Mouse (Mus musculus): ENCODE data around the gene Tinag. TPM values are rescaled to one million over a fixed set of nuclear protein-coding genes. Genes with fewer than 3 reads are reported as not detected.
"Not testable (repeated sequence)": the region's sequence is repeated elsewhere in the genome, so short reads cannot be mapped to it uniquely, and the experiment has no call there.

The Tinag gene
- polyA plus RNA-seq (2015; fragmentation: Nextera tagmentation; extraction: Ambion mirVana) = 0.29 and 3.9 TPM in 2 replicates

DNA sequence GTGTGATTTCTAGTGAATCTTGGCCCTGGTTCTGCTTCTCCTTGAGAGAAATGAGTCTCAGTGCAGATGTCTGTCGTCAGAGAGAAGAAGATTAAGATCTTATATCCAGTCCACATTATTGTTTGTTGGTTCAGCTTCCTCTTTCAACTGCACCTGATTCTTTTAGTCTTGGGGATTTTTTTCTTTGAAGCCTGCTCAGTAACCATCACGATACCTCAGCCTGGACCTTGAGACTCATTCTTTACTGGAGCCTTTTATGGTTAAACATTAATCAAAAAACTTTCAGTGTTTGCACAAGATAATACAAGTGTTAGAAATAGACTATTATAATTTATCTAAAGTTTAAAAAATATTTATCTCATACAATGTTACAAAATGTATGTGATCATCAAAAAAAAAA is at the start of gene Tinag:
Gene Tinag (minus strand): TSS at position 210 of the 400 bp plus-strand sequence.
- no peak within 1 kb of the TSS for H3K4me2 ChIP-seq (ENCODE audit: low read depth, low read length)
- H3K4me3 ChIP-seq (ENCODE audit: low read length) = no peak within 1 kb of the TSS
- H3K27me3 ChIP-seq (ENCODE audit: control insufficient read depth, insufficient read depth, low read length) = no peaks in the 10 kb centered on the region
- no peaks in the 10 kb centered on the region for H3K36me3 ChIP-seq (ENCODE audit: control insufficient read depth, insufficient read depth)
- no peak within 1 kb of the TSS for H3K27ac ChIP-seq (ENCODE audit: low read length)
- no peak for ATAC-seq (replicated peaks; ENCODE audit: extremely low read depth, insufficient read depth, low FRiP score)
- no peaks in the 10 kb centered on the region for H3K9me3 ChIP-seq (replicated peaks; ENCODE audit: control insufficient read depth, low read length)
- no peaks in the 10 kb centered on the region for H3K4me1 ChIP-seq (ENCODE audit: control insufficient read depth, insufficient read depth, low read length)
- no peak within 1 kb of the TSS for H3K9ac ChIP-seq (ENCODE audit: low read length)
- 67% methylated on average over 2 of the region's 2 CpGs for WGBS

DNA sequence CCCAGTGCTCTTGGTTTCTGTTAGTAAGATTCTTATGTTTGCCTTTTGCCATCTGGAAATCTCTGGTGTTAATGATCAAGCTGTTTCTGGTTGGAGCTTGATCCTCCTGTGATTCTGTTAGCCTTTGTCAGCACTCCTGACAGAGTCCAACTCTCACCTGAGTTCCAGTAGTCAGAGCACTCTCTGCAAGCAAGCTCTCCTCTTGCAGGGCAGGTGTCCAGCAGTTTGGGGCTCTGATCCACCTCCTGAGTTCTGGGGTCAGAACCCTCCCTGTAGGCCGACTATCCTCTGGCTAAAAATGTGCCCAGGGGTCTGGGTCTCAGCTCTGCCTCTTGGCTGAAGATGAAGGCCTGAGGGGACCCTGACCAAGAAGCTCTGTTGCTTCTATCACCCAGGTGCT is 37.6 kb upstream of the Tinag start:
- H3K9me3 ChIP-seq (replicated peaks; ENCODE audit: control insufficient read depth, low read length); H3K27ac ChIP-seq (ENCODE audit: low read length); H3K27me3 ChIP-seq (ENCODE audit: control insufficient read depth, insufficient read depth, low read length); ATAC-seq (replicated peaks; ENCODE audit: extremely low read depth, insufficient read depth, low FRiP score); H3K4me1 ChIP-seq (ENCODE audit: control insufficient read depth, insufficient read depth, low read length); H3K4me3 ChIP-seq (ENCODE audit: low read length); H3K9ac ChIP-seq (ENCODE audit: low read length); H3K36me3 ChIP-seq (ENCODE audit: control insufficient read depth, insufficient read depth); H3K4me2 ChIP-seq (ENCODE audit: low read depth, low read length): not testable (repeated sequence)
- 67% methylated on average over 1 of the region's 1 CpGs for WGBS

DNA sequence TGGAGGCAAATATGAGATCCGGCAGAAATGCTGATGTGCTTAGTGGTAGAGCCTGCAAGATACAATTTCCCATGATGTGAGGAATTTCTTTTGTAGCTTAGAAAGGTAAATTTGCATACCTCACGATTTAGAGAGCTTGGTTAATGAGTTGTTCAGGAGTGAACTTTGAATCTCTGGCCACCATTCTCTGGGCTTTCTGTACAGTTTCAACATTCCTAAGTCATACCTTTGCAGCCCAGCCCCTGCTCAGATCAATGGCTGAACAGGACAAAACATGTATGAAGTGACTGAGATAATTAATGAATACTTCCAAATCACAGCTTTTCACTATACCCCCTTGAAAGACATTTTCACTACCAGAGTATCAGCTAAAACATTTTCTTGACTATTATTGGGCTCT is 26.1 kb upstream of the Tinag start:
- no peak overlapping the region for H3K4me3 ChIP-seq (ENCODE audit: low read length)
- no peaks in the 10 kb centered on the region for H3K36me3 ChIP-seq (ENCODE audit: control insufficient read depth, insufficient read depth)
- H3K27ac ChIP-seq (ENCODE audit: low read length) = no peak overlapping the region
- no peak for ATAC-seq (replicated peaks; ENCODE audit: extremely low read depth, insufficient read depth, low FRiP score)
- H3K4me2 ChIP-seq (ENCODE audit: low read depth, low read length) = no peak overlapping the region
- no peaks in the 10 kb centered on the region for H3K9me3 ChIP-seq (replicated peaks; ENCODE audit: control insufficient read depth, low read length)
- H3K9ac ChIP-seq (ENCODE audit: low read length) = no peak overlapping the region
- H3K4me1 ChIP-seq (ENCODE audit: control insufficient read depth, insufficient read depth, low read length) = no peaks in the 10 kb centered on the region
- H3K27me3 ChIP-seq (ENCODE audit: control insufficient read depth, insufficient read depth, low read length) = no peaks in the 10 kb centered on the region
- 62% methylated on average over 2 of the region's 2 CpGs for WGBS

DNA sequence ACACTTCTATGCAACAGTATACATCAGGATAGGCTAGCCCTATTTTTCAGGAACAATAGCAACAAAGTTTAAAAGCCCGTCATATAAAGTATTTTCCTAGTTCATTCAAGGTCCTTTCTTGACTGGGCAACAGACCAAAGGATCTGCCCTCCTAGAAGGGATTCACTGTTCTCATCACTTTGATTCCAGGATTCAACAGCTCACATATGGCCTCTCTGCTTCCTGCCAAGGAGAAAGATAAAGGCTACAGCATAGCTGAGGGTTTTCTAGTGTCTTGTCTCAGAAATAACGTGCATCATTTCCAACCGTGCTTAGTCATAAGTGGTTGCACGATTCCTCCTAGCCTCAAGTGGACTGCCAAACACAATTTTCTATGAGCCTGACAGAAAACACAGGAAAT is 11.0 kb upstream of the Tinag start:
- 29% methylated on average over 4 of the region's 4 CpGs for WGBS

DNA sequence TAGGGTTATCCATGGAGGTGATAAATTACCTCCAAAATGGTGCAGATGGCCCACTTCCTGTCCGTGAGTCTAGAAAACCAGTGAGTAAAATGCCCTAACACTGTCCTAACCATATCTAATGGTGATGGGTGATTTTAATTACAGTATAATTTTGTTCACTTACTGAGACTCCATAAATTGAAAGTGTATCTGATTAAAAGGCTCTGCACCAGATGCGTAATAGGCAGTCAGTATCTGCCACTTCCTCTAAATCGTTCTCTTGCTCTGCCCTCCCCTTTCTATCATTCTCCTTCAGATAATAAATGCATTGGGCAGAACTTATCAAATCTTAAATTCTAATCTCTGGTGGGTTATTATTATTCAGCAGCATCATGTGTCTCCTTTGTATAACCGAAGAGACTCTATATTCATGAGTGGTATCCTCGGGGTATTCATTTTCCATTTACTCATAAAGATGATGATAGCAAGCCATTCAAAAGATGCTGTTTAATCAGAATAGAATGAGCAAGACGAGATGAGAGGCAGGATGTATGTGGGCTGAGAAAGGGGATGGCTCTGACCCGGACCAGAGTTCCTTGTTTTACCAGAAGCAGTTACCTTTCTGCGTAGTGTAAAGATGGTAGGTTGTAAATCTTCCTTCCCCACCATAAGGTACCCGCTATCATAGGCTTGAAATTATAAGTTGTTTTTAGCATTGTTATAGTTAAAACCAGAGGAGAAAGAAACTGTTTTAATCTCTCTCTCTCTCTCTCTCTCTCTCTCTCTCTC is 9.0 kb upstream of the Tinag start:
- Histone ChIP-seq H3K9me3 (replicated peaks; ENCODE audit: control insufficient read depth, low read length) (no peaks in the 10 kb centered on the region), H3K36me3 (ENCODE audit: control insufficient read depth, insufficient read depth) (no peaks in the 10 kb centered on the region), H3K27ac (ENCODE audit: low read length) (no peak overlapping the region), H3K4me1 (ENCODE audit: control insufficient read depth, insufficient read depth, low read length) (peaks cover 2% of the 10 kb centered on the region), H3K4me2 (ENCODE audit: low read depth, low read length) (no peak overlapping the region), H3K9ac (ENCODE audit: low read length) (no peak overlapping the region), H3K27me3 (ENCODE audit: control insufficient read depth, insufficient read depth, low read length) (no peaks in the 10 kb centered on the region), H3K4me3 (ENCODE audit: low read length) (no peak overlapping the region)
- 76% methylated on average over 9 of the region's 9 CpGs for WGBS
- no peak for ATAC-seq (replicated peaks; ENCODE audit: extremely low read depth, insufficient read depth, low FRiP score)

More for the DNA sequence above, 11.0 kb upstream of the Tinag start:
- Histone ChIP-seq H3K9ac (ENCODE audit: low read length) (no peak overlapping the region), H3K9me3 (replicated peaks; ENCODE audit: control insufficient read depth, low read length) (no peaks in the 10 kb centered on the region), H3K27ac (ENCODE audit: low read length) (no peak overlapping the region), H3K4me1 (ENCODE audit: control insufficient read depth, insufficient read depth, low read length) (peaks cover 2% of the 10 kb centered on the region), H3K27me3 (ENCODE audit: control insufficient read depth, insufficient read depth, low read length) (no peaks in the 10 kb centered on the region), H3K36me3 (ENCODE audit: control insufficient read depth, insufficient read depth) (no peaks in the 10 kb centered on the region), H3K4me2 (ENCODE audit: low read depth, low read length) (no peak overlapping the region), H3K4me3 (ENCODE audit: low read length) (no peak overlapping the region)
- no peak for ATAC-seq (replicated peaks; ENCODE audit: extremely low read depth, insufficient read depth, low FRiP score)

DNA sequence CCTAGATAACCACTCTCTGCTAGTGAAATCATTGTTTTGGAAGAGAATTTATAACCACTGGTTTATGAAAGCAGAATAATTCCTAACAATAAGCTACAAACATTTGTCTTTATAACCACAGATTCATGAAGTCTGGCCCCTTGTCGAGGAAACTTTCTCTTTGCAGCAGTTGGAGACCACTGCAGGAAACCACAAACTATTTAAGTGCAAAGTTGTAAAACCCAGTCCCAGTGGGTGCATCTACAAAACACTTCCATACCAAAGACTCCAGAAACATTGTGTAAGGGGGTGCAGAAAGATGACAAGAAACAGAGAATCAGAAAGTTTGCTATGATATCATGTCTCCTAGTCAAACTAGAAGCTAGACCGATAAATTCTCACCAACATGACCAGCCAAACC is 5.8 kb upstream of the Tinag start:
- Histone ChIP-seq H3K27ac (ENCODE audit: low read length) (no peak overlapping the region), H3K27me3 (ENCODE audit: control insufficient read depth, insufficient read depth, low read length) (no peaks in the 10 kb centered on the region), H3K4me1 (ENCODE audit: control insufficient read depth, insufficient read depth, low read length) (no peaks in the 10 kb centered on the region; the same call in 1 of the 2 replicates), H3K36me3 (ENCODE audit: control insufficient read depth, insufficient read depth) (no peaks in the 10 kb centered on the region), H3K4me2 (ENCODE audit: low read depth, low read length) (no peak overlapping the region), H3K9me3 (replicated peaks; ENCODE audit: control insufficient read depth, low read length) (no peaks in the 10 kb centered on the region), H3K9ac (ENCODE audit: low read length) (no peak overlapping the region), H3K4me3 (ENCODE audit: low read length) (no peak overlapping the region)
- ATAC-seq (replicated peaks; ENCODE audit: extremely low read depth, insufficient read depth, low FRiP score) = no peak
- 67% methylated on average over 2 of the region's 2 CpGs for WGBS

DNA sequence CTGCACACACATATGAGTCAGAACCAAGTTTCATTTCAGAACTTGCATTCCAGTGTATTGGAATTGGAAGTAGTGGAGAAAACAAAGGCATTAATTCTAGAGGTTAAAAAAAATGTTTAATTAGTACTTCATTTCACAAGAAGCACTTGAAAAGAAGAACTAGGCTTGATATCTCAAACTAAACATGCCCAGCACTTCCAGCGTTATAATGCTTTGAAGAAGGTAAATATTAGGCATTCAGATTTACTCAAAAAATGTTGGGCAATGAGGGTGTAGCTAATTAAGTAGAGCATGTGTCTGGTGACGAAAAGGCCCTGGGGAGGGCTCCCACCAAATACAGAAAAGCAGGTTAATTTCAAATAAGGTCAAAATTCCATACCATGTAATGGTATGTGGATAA is 4.1 kb upstream of the Tinag start:
- 83% methylated on average over 2 of the region's 2 CpGs for WGBS
- Histone ChIP-seq H3K4me3 (ENCODE audit: low read length) (no peak overlapping the region), H3K27me3 (ENCODE audit: control insufficient read depth, insufficient read depth, low read length) (no peaks in the 10 kb centered on the region), H3K9me3 (replicated peaks; ENCODE audit: control insufficient read depth, low read length) (no peaks in the 10 kb centered on the region), H3K9ac (ENCODE audit: low read length) (no peak overlapping the region), H3K4me1 (ENCODE audit: control insufficient read depth, insufficient read depth, low read length) (no peaks in the 10 kb centered on the region; the same call in 1 of the 2 replicates), H3K4me2 (ENCODE audit: low read depth, low read length) (no peak overlapping the region), H3K27ac (ENCODE audit: low read length) (no peak overlapping the region), H3K36me3 (ENCODE audit: control insufficient read depth, insufficient read depth) (no peaks in the 10 kb centered on the region)
- no peak for ATAC-seq (replicated peaks; ENCODE audit: extremely low read depth, insufficient read depth, low FRiP score)

DNA sequence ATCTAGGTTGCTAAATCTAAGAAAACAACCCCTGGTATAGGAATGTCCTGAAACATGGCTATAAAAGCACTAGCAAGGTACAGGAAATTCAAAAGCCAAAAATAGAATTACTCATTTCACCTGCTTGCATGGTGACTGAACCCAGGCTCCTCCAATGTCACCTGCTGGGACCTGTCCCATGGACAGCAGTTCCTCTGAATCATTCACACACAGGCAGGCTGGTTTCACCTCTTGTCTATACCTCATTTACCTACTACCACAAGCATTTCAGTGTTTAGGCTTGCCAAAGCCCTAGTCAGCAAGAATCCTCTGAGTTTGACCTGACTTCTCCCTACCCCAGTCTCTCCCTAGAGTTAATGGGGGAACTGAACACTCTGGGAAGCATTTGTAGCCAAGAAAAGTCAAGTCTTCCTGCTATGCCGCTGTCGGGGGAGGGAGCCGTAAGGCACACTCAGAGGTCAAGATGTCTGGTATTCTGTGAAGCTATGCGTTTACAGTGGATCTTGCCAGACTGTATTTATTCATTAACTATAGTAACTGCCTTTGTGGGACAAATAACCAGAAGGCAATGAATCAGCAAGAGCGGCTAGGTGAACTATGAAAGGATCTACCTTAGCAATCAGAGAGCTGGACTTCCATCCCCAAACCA is 597 bp upstream of the Tinag start:
- Histone ChIP-seq H3K27ac (ENCODE audit: low read length) (no peak overlapping the region), H3K9me3 (replicated peaks; ENCODE audit: control insufficient read depth, low read length) (no peaks in the 10 kb centered on the region), H3K4me2 (ENCODE audit: low read depth, low read length) (no peak overlapping the region), H3K4me1 (ENCODE audit: control insufficient read depth, insufficient read depth, low read length) (no peaks in the 10 kb centered on the region), H3K9ac (ENCODE audit: low read length) (no peak overlapping the region), H3K36me3 (ENCODE audit: control insufficient read depth, insufficient read depth) (no peaks in the 10 kb centered on the region), H3K27me3 (ENCODE audit: control insufficient read depth, insufficient read depth, low read length) (no peaks in the 10 kb centered on the region), H3K4me3 (ENCODE audit: low read length) (no peak overlapping the region)
- 74% methylated on average over 5 of the region's 5 CpGs for WGBS
- ATAC-seq (replicated peaks; ENCODE audit: extremely low read depth, insufficient read depth, low FRiP score) = no peak

DNA sequence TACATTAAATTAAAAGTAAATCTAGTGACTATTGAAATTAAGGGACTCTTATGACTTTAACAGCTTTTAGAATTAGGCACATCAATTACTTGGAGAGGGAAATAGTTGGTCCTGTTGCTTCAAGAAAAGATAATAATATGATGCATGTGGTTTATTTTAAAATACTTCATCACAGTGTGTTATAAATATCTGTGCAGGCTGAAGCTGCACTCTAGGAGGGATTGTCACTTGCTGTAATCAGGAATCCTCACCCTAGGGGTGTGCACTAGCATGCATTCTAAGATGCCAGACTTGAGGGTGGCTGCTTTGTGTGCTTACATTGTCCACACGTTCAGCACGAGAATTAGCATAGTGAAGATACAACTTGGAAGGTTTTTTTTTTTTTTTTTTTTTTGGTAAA is 10.2 kb downstream of the Tinag start:
- Histone ChIP-seq H3K9ac (ENCODE audit: low read length) (no peak overlapping the region), H3K9me3 (replicated peaks; ENCODE audit: control insufficient read depth, low read length) (no peaks in the 10 kb centered on the region), H3K4me3 (ENCODE audit: low read length) (no peak overlapping the region), H3K27me3 (ENCODE audit: control insufficient read depth, insufficient read depth, low read length) (no peaks in the 10 kb centered on the region), H3K4me1 (ENCODE audit: control insufficient read depth, insufficient read depth, low read length) (0 out of 2 replicates have a peak, but pooled peaks cover 2% of the 10 kb centered on the region), H3K4me2 (ENCODE audit: low read depth, low read length) (no peak overlapping the region), H3K27ac (ENCODE audit: low read length) (peak overlapping the region; percentile 72), H3K36me3 (ENCODE audit: control insufficient read depth, insufficient read depth) (no peaks in the 10 kb centered on the region)
- WGBS = 35% methylated on average over 2 of the region's 2 CpGs
- ATAC-seq (replicated peaks; ENCODE audit: extremely low read depth, insufficient read depth, low FRiP score) = peak; percentile 92
